Mouse (Mus musculus) hindlimb bud, embryonic 11.5 days (tissue): Measurements from ENCODE around the gene Gadl1.

Experiments used
- DNase-seq: peaks from one replicate; pipeline ENCODE4 v3.0.0-alpha.2; 2012; ENCODE audit warnings: low read depth, low spot score; ENCODE audit errors: extremely low spot score

The Gadl1 gene

GRCm38 (mm10) chr9:116084324-116084931, 175.2 kb downstream of the Gadl1 start:
- no peak for DNase-seq

- no peak for DNase-seq
Measured at GRCm38 (mm10) chr9:116085999-116086398, 176.7 kb downstream of the Gadl1 start.

- DNase-seq, result no peak
Measured at GRCm38 (mm10) chr9:116087263-116087662, 178.0 kb downstream of the Gadl1 start.

- peak; percentile 58 for DNase-seq
Measured at GRCm38 (mm10) chr9:116087880-116088279, 178.6 kb downstream of the Gadl1 start.

GRCm38 (mm10) chr9:116088912-116089311, 179.7 kb downstream of the Gadl1 start:
- no peak for DNase-seq

- DNase-seq, result no peak
Measured at GRCm38 (mm10) chr9:116090296-116090695, 181.0 kb downstream of the Gadl1 start.

GRCm38 (mm10) chr9:116091101-116091841, 182.0 kb downstream of the Gadl1 start:
- DNase-seq, result no peak

- DNase-seq, result no peak
Measured at GRCm38 (mm10) chr9:116091921-116092320, 182.7 kb downstream of the Gadl1 start.

- DNase-seq, result no peak
Measured at GRCm38 (mm10) chr9:116098724-116099595, 189.7 kb downstream of the Gadl1 start.

GRCm38 (mm10) chr9:116099596-116099993, 190.3 kb downstream of the Gadl1 start:
- no peak for DNase-seq

GRCm38 (mm10) chr9:116100015-116100414, 190.8 kb downstream of the Gadl1 start:
- no peak for DNase-seq

GRCm38 (mm10) chr9:116101842-116102241, 192.6 kb downstream of the Gadl1 start:
- DNase-seq, result no peak

- no peak for DNase-seq
Measured at GRCm38 (mm10) chr9:116104770-116105169, 195.5 kb downstream of the Gadl1 start.

GRCm38 (mm10) chr9:116108729-116109128, 199.5 kb downstream of the Gadl1 start:
- no peak for DNase-seq

GRCm38 (mm10) chr9:116111149-116111970, 202.1 kb downstream of the Gadl1 start:
- DNase-seq, result no peak

GRCm38 (mm10) chr9:116114339-116114738, 205.1 kb downstream of the Gadl1 start:
- no peak for DNase-seq

- DNase-seq, result no peak
Measured at GRCm38 (mm10) chr9:116115875-116116274, 206.6 kb downstream of the Gadl1 start.

GRCm38 (mm10) chr9:116118332-116118872, 209.1 kb downstream of the Gadl1 start:
- no peak for DNase-seq

GRCm38 (mm10) chr9:116119990-116120389, 210.7 kb downstream of the Gadl1 start:
- no peak for DNase-seq

- no peak for DNase-seq
Measured at GRCm38 (mm10) chr9:116121472-116121871, 212.2 kb downstream of the Gadl1 start.
